Mouse (Mus musculus) kidney, embryonic 15.5 days (tissue): ENCODE measurements around the gene Fosl1. TPM values are rescaled to one million over a fixed set of nuclear protein-coding genes. Genes with fewer than 3 reads are reported as not detected.
A peak's percentile ranks its signal among the peaks of the same experiment; 100 is the strongest.

Source experiments
- ATAC-seq: fragments of 200-750 bp; cut with Nextera tagmentation; replicated peaks from 2 replicates; pipeline ENCODE4 v1.8.0; 2017; ENCODE audit warnings: moderate TSS enrichment; ENCODE audit not compliant: low FRiP score
- H3K27ac ChIP-seq: fragments of 300-500 bp; sonication (generic); 2 replicates; pipeline ENCODE4 v1.5.1; 2015; ENCODE audit warnings: mild to moderate bottlenecking, inconsistent platforms
- H3K27me3 ChIP-seq: fragments of 300-500 bp; sonication (generic); 2 replicates; pipeline ENCODE4 v1.6.1; 2015; ENCODE audit warnings: inconsistent platforms
- H3K36me3 ChIP-seq: fragments of 300-500 bp; sonication (generic); 2 replicates; pipeline ENCODE4 v1.6.1; 2015; ENCODE audit warnings: inconsistent platforms
- H3K4me1 ChIP-seq: fragments of 300-500 bp; sonication (generic); 2 replicates; pipeline ENCODE4 v1.6.1; 2015; ENCODE audit warnings: inconsistent platforms
- H3K4me2 ChIP-seq: fragments of 300-500 bp; sonication (generic); 2 replicates; pipeline ENCODE4 v1.6.1; 2015; ENCODE audit warnings: moderate library complexity, mild to moderate bottlenecking, inconsistent platforms
- H3K4me3 ChIP-seq: fragments of 300-500 bp; sonication (generic); replicated peaks from 2 replicates; pipeline ENCODE4 v1.5.1; 2015; ENCODE audit warnings: mild to moderate bottlenecking, inconsistent platforms
- H3K9ac ChIP-seq: fragments of 300-500 bp; sonication (generic); 2 replicates; pipeline ENCODE4 v1.6.1; 2015; ENCODE audit warnings: mild to moderate bottlenecking, inconsistent platforms
- H3K9me3 ChIP-seq: fragments of 300-500 bp; sonication (generic); replicated peaks from 2 replicates; pipeline ENCODE4 v1.6.1; 2016; ENCODE audit warnings: inconsistent platforms
- WGBS: fragments of 180-500 bp; shearing (Covaris S2); methylation state at CpG from one replicate; pipeline ENCODE4 v1.1.7; 2015; ENCODE audit warnings: mixed read lengths; 5-methylcytosine and 5-hydroxymethylcytosine counted together
- polyA plus RNA-seq: library from polyadenylated mRNA; unstranded; fragments of >200 nt; fragmentation: Nextera tagmentation; extraction: Ambion mirVana; gene quantifications from 2 replicates; pipeline ENCODE4 v1.2.1, GENCODE M21; 2015

Fosl1 gene
- polyA plus RNA-seq, 1 experiment from 2014 or later: 0.39 TPM

DNA sequence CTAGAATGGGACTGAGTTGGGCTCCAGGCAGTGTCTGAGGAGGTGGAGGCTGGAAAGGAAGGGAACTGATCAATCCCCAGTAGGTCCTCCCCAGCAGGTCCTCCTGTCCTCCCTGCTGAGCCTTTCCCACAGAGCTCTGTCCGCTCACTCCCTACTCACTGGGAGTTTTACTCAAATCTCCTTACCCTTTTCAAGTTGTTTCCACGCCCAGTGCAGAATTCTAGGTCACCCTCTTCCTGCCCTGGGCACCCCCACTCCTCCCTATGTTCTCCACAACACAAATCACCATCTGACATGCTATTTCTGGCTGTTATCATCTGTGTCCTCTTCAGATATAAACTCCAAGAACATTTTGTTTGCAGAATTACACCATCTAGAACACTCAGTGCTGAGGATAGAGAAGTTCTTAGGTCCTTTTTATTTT is 32.8 kb upstream of the Fosl1 start:
- Histone ChIP-seq H3K36me3 (peaks cover 19% of the 10 kb centered on the region), H3K27ac (no peak overlapping the region), H3K9ac (no peak overlapping the region), H3K4me3 (no peak overlapping the region), H3K27me3 (no peaks in the 10 kb centered on the region), H3K4me2 (no peak overlapping the region), H3K4me1 (no peaks in the 10 kb centered on the region), H3K9me3 (no peaks in the 10 kb centered on the region)
- no peak for ATAC-seq
- WGBS: 72% methylated on average over 2 of the region's 2 CpGs

DNA sequence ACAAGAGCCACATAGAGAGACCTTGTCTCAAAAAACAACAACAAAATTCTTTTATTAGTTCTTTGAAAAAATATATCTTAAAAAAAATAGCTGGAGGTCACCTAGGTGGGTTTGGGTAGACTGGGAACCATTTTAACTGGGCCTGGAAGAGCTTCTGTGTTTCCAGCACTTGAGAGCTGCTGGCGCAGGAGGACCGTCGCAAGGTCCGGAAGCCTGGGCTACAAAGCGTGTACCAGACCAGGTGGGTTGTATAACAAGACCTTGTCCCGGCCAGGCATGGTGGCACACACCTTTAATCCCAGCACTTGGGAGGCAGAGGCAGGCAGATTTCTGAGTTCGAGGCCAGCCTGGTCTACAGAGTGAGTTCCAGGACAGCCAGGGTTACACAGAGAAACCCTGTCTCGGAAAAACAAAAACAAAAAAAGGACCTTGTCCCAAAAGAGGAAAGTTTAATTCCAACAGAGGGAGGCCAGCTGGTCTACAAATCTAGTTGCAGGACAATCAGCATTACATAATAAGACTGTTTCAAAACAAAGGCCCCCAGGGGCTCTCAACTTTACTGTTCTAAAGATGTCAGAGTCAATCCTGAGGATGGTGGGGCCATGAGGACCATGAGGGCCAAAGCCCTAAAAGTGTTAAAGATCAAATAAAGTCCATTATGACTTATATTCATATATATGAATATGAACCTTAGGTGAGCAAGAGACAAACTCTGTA is 28.4 kb upstream of the Fosl1 start:
- Histone ChIP-seq H3K27ac (no peak overlapping the region), H3K9ac (no peak overlapping the region), H3K4me1 (peaks cover 12% of the 10 kb centered on the region), H3K27me3 (no peaks in the 10 kb centered on the region), H3K4me3 (no peak overlapping the region), H3K36me3 (peaks cover 53% of the 10 kb centered on the region), H3K9me3 (no peaks in the 10 kb centered on the region), H3K4me2 (no peak overlapping the region)
- ATAC-seq: no peak
- 89% methylated on average over 8 of the region's 8 CpGs for WGBS

DNA sequence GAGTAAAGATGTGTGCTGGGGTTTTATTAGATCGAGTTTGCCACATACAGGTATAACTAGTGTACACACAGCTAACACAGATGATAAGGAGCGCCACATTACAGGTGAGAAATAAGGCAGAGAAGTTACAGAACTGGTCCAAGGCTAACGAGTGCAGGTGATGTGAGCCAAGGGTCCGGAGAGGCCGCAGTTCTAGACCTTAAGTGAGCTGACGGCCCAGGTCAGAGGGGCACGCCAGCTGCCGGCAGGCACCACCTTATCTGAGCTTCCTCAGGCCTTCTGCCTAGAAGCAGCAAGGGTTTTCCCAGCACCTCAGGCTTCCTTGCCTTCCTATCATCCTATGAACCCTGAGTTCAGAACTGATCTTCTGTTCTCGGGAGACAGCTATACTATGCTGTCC is 27.7 kb upstream of the Fosl1 start:
- no peak overlapping the region for H3K27ac ChIP-seq
- 90% methylated on average over 9 of the region's 9 CpGs for WGBS
- H3K4me3 ChIP-seq: no peak overlapping the region
- peaks cover 53% of the 10 kb centered on the region for H3K36me3 ChIP-seq
- H3K27me3 ChIP-seq: no peaks in the 10 kb centered on the region
- peaks cover 15% of the 10 kb centered on the region for H3K4me1 ChIP-seq
- H3K9me3 ChIP-seq: no peaks in the 10 kb centered on the region
- H3K4me2 ChIP-seq: no peak overlapping the region
- H3K9ac ChIP-seq: no peak overlapping the region
- no peak for ATAC-seq

DNA sequence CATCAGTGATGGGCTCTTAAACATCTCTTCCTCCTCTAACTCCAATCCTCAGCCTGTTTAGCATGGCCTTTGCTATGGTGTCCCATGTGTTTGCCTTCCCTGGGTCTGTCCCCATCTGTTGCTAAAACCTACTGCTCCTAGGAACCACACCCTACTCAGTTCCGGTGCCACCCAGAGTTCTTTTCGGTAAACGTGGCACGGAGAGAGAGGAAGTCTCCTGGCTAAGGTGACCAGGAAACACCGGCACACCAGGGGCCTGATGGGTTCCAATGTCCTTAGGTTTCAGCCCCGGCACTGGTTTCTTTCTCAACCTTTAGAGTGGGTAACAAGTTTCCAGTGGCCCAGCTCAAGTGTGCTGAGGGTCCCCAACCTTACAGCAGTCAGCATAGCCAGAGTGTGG is 26.8 kb upstream of the Fosl1 start:
- ATAC-seq: no peak
- WGBS: 93% methylated on average over 6 of the region's 6 CpGs
- no peak overlapping the region for H3K9ac ChIP-seq

DNA sequence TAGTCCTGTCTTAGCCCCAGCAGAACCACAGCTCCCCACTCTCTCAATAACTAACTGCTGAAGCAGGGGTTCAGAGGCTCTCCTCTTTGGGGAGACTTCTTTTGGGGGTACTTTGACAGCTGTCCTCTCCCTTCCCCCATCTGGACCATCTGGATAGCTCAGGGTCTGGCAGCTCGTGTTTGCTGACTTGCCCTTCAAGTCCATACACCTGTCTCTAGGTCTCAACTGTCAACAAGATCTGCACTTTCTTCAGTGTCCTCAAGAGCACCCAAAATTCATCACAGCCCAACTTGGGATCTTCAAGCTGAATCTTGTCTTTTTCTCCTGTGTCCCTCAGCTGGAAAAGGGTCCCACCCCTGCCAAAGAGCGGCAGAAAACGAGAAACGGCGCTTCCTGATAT is 25.6 kb upstream of the Fosl1 start:
- Histone ChIP-seq H3K4me3 (no peak overlapping the region), H3K27me3 (no peaks in the 10 kb centered on the region), H3K9ac (no peak overlapping the region), H3K4me2 (no peak overlapping the region), H3K27ac (no peak overlapping the region), H3K9me3 (no peaks in the 10 kb centered on the region), H3K4me1 (peaks cover 26% of the 10 kb centered on the region), H3K36me3 (peaks cover 62% of the 10 kb centered on the region)
- no peak for ATAC-seq
- 85% methylated on average over 5 of the region's 5 CpGs for WGBS

More for the DNA sequence above, 26.8 kb upstream of the Fosl1 start:
- Histone ChIP-seq H3K4me1 (peaks cover 15% of the 10 kb centered on the region), H3K4me2 (no peak overlapping the region), H3K4me3 (no peak overlapping the region), H3K9me3 (no peaks in the 10 kb centered on the region), H3K36me3 (peaks cover 53% of the 10 kb centered on the region), H3K27ac (no peak overlapping the region), H3K27me3 (no peaks in the 10 kb centered on the region)

DNA sequence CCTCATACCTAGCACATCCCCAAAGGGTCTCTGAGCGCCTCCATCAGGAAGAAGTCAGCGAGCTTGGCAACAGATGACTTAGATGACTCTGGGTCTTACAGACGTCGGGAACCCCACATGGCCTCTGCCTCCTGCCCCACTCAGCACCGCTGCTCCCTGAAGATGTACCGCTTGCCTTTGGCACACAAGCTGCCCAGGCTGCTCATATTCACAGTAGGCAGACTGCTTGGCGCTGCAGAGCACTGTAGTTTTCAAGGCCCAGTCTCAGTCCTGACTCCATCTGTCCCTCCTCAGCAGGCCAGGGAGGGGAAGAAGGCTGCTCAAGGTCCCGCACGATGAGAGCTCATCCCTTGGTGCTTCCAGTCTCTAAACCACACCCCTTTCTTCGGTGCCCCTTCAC is 25.1 kb upstream of the Fosl1 start:
- H3K4me1 ChIP-seq: peaks cover 31% of the 10 kb centered on the region
- H3K36me3 ChIP-seq: peaks cover 65% of the 10 kb centered on the region
- no peak overlapping the region for H3K4me3 ChIP-seq
- H3K27ac ChIP-seq: no peak overlapping the region
- WGBS: 90% methylated on average over 10 of the region's 10 CpGs
- no peak for ATAC-seq
- no peaks in the 10 kb centered on the region for H3K27me3 ChIP-seq
- H3K9ac ChIP-seq: no peak overlapping the region
- no peak overlapping the region for H3K4me2 ChIP-seq
- H3K9me3 ChIP-seq: no peaks in the 10 kb centered on the region

DNA sequence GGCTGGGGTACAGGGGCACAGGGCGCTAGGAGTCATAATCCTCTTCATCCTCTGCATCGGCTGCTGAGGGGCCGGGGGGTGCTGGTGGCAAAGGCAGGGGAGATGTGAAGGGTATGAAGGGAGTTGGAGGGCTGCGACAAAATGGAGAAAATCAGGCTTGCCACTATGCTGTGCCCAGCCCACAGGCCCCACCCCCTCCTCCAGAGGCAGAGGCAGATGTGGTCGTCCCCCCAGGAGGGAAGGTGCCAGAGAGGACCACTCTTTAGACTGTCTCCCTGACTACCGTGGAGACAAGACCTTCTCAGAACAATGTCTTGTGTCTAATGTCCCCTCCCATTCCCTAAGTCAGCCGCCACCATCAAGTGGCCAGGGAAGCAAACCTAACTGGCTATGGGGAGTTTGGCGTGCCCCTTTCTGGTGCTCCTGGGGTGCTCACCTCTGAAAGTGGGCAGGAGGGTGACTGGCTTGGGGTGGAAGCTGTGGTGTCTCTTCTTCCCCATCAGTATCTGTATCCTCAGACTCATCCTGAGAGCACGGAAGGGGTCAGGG is 24.4 kb upstream of the Fosl1 start:
- peaks cover 34% of the 10 kb centered on the region for H3K4me1 ChIP-seq

DNA sequence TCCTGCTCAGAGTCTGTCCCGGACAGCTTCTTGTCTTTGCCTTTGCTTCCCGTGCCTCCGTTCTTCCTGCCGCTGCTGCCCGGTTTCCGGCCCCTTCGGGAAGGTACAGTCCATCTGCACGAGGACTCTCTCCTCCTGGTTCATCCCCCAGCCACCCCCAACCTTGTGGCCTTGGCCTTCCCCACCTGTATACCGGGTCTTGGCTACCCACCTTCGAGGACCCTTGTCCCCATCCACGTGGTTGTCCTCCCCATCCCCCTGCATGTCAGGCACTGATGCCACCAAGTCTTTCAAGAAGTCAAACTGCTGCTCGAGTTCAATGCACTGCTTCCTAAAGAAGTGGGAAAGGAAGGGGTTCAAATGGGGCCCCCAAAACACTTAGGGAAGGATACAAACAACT is 23.8 kb upstream of the Fosl1 start:
- Histone ChIP-seq H3K4me2 (peak overlapping the region; percentile 79), H3K36me3 (peaks cover 58% of the 10 kb centered on the region), H3K4me1 (peaks cover 38% of the 10 kb centered on the region), H3K4me3 (peak overlapping the region; percentile 86), H3K27me3 (no peaks in the 10 kb centered on the region), H3K9me3 (no peaks in the 10 kb centered on the region), H3K9ac (peak overlapping the region; percentile 82), H3K27ac (peak overlapping the region; percentile 95)
- 63% methylated on average over 12 of the region's 12 CpGs for WGBS
- ATAC-seq: no peak

More for the DNA sequence above, 24.4 kb upstream of the Fosl1 start:
- ATAC-seq: no peak
- H3K4me2 ChIP-seq: peak overlapping the region; percentile 79
- H3K27me3 ChIP-seq: no peaks in the 10 kb centered on the region
- H3K4me3 ChIP-seq: peak overlapping the region; percentile 86
- 0 out of 2 replicates have a peak overlapping the region, but pooled peaks have one; percentile 82 for H3K9ac ChIP-seq
- WGBS: 85% methylated on average over 9 of the region's 9 CpGs
- no peaks in the 10 kb centered on the region for H3K9me3 ChIP-seq
- H3K36me3 ChIP-seq: peaks cover 63% of the 10 kb centered on the region
- H3K27ac ChIP-seq: 0 out of 2 replicates have a peak overlapping the region, but pooled peaks have one; percentile 95

DNA sequence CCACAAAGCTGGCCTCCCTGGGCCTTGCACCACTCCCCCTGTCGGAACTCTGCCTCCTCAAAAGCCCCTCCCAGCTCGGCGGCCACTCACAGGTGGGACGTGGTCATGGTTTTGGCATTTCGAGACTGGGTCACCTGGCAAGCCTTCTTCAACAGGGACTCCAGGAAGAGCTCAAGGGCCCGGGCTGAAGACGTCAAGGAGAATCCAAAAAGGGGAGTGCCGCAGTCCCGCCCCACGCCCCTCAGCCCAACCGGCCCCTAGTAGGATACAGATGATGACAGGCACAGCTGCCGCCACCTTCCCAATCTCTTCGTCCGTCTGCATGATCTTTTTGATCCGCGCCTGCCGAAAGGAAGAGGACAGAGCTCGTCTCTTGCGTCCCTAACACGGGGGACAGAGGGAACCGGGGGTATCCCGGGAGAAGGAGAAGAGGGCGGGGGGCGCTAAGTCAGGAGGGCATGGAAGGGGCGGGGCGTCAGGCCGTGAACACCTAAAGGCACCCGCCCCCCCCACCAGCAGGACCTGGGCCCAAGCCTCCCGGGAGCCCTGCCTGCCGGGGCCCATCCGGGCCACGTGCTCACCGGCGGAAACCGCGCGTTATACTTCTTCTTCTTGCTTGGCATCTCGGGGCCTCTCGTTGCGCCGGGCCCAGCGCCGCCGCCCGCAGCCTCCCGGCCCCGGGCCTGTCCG is 23.1 kb upstream of the Fosl1 start:
- Histone ChIP-seq H3K27ac (peak overlapping the region; percentile 95), H3K4me1 (peaks cover 38% of the 10 kb centered on the region), H3K4me2 (peak overlapping the region; percentile 79), H3K9me3 (no peaks in the 10 kb centered on the region), H3K9ac (peak overlapping the region; percentile 82), H3K27me3 (no peaks in the 10 kb centered on the region), H3K4me3 (peak overlapping the region; percentile 86), H3K36me3 (peaks cover 51% of the 10 kb centered on the region)
- WGBS: under 1% methylated on average over 35 of the region's 48 CpGs
- peak; percentile 69 for ATAC-seq

DNA sequence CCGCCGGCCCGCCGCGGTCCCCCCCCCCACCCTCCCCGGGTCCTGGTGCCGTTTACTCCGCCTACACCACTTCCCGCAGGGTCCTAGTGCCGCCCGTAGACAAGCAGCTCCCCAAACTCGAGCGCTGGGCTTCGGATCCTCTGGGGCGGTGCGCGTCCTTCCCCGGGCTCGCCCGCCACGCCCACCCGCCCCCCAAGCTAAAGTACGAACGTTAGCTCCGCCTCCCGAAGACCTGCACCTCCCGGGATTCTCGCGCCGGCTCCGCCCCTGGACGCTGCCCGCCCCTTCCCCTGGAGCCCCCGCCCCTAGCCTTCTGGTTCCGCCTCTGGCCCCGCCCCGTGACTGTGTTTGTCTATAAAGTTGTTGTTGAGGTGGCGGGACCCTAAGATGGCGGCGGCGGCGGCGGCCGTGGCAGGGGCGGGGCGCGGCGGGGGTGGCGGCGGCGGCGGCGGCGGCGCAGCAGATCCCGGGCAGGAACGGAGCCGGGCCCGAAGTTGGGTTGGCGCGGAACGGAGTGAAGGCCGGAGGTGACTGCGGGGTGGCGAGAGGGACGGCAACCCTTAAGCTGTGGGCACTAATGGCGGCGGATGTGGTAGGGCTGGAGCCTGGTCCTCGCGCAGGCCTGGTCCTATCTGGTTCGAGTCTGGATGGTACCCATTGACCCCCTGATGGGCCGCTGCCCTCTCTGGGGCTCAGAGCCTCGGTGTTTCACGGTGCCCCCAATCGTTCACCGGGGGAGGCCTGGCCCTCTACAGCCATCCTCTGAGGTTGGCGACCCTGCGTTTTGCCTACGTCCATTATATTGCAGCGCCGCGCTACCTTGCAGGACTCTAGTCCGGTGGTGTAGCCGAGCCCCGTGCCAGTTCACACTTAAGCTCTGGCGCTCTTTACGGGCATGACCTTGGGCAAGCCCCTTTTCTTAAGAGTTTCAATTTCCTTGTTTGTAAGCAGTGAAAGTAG is 22.3 kb upstream of the Fosl1 start, which contains the start of the genes Drap1 and AI837181:
Drap1 (minus strand) TSS at position 198 of the 960 bp plus-strand sequence.
AI837181 (plus strand) TSS at position 363 of the 960 bp plus-strand sequence.
- Histone ChIP-seq H3K27ac (peak within 1 kb of the TSS; percentile 95), H3K36me3 (peaks cover 44% of the 10 kb centered on the region), H3K4me2 (peak within 1 kb of the TSS; percentile 79), H3K9me3 (no peaks in the 10 kb centered on the region), H3K4me1 (peaks cover 38% of the 10 kb centered on the region), H3K4me3 (peak within 1 kb of the TSS; percentile 86), H3K9ac (peak within 1 kb of the TSS; percentile 90), H3K27me3 (no peaks in the 10 kb centered on the region)
- under 1% methylated on average over 80 of the region's 87 CpGs for WGBS
- ATAC-seq: peak; percentile 92

DNA sequence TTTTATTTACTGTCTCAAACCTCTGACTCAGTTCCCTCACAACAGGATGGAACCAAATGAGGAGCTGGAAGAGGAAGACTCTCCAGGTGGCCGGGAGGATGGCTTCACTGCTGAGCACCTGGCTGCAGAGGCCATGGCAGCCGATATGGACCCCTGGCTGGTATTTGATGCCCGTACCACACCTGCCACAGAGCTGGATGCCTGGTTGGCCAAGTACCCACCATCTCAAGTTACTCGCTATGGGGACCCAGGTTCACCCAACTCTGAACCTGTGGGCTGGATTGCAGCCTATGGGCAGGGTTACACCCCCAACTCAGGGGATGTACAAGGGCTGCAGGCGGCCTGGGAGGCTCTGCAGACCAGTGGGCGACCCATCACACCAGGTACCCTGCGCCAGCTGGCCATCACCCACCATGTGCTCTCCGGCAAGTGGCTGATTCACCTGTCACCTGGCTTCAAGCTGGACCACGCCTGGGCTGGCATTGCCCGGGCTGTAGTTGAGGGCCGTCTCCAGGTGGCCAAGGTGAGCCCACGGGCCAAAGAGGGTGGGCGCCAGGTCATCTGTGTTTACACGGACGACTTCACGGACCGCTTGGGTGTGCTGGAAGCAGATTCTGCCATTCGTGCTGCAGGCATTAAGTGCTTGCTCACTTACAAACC is 21.3 kb upstream of the Fosl1 start:
- Histone ChIP-seq H3K4me3 (peak overlapping the region; percentile 86), H3K4me1 (peaks cover 38% of the 10 kb centered on the region), H3K9me3 (no peaks in the 10 kb centered on the region), H3K4me2 (peak overlapping the region; percentile 79), H3K27ac (peak overlapping the region; percentile 84), H3K36me3 (peaks cover 34% of the 10 kb centered on the region), H3K9ac (peak overlapping the region; percentile 90), H3K27me3 (no peaks in the 10 kb centered on the region)
- 86% methylated on average over 18 of the region's 18 CpGs for WGBS
- no peak for ATAC-seq
